Mouse (Mus musculus) olfactory bulb, adult 2 months (tissue): ENCODE measurements around the gene Polr1d.

Experiments
- CTCF ChIP-seq: fragments of 200-500 bp; IDR thresholded peaks from 2 replicates; pipeline ENCODE4 v1.5.1; 2012; ENCODE audit warnings: low read depth, mild to moderate bottlenecking, low read length, moderate library complexity; ENCODE audit not compliant: insufficient read depth
- POLR2A ChIP-seq: fragments of 200-500 bp; IDR thresholded peaks from 2 replicates; pipeline ENCODE4 v1.6.1; 2012; ENCODE audit warnings: mild to moderate bottlenecking, low read depth, low read length, moderate library complexity; ENCODE audit not compliant: insufficient read depth

- TF ChIP-seq CTCF (no peak), POLR2A (no peak)
Observed at GRCm38 (mm10) chr5:147054747-147055270, 22.0 kb upstream of the Polr1d start.
